Mouse (Mus musculus): ENCODE results near the gene Gm45140.

DNA sequence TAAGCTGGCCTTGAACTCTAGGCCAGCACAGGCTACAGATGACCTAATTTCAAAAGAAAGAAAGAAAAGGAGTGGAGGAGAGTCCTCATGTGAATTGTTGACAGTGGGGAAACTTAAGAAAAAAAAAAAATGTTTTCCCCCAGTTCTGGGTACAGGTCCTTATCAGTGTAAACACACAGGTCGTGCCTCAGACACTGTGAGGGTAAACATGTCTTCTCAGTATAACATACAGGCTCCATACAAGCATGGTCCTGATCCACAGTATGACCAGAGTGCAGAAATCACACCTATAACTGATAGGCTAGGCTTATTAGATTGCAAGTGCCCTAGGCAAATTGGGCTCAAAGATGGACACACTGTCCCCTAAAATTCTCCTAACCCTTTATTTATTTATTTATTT is 34.8 kb upstream of the Gm45140 start:
- TF ChIP-seq EP300 (IDR thresholded peaks at IDR 0.05) (no peak), CTCF (IDR thresholded peaks at IDR 0.05) (no peak)
